Mouse (Mus musculus) hindbrain, embryonic 14.5 days (tissue): ENCODE data around the gene Usmg5. TPM values are rescaled to one million over a fixed set of nuclear protein-coding genes. Genes with fewer than 3 reads are reported as not detected.

Experiments
- ATAC-seq: fragments of 200-750 bp; cut with Nextera tagmentation; 2 replicates; pipeline ENCODE4 v1.8.0; 2017; ENCODE audit warnings: moderate number of reproducible peaks, mild to moderate bottlenecking, moderate TSS enrichment, moderate library complexity; ENCODE audit not compliant: low FRiP score
- DNase-seq: peaks from one replicate; pipeline ENCODE4 v3.0.0-alpha.2; 2015; ENCODE audit warnings: low spot score
- H3K27ac ChIP-seq: fragments of 300-500 bp; sonication (generic); 2 replicates; pipeline ENCODE4 v1.5.1; 2014; ENCODE audit warnings: mild to moderate bottlenecking, moderate library complexity
- H3K27me3 ChIP-seq: fragments of 300-500 bp; sonication (generic); 2 replicates; pipeline ENCODE4 v1.6.1; 2014; ENCODE audit warnings: mild to moderate bottlenecking, low read length, mixed read lengths; ENCODE audit not compliant: control insufficient read depth, insufficient read depth
- H3K36me3 ChIP-seq: fragments of 300-500 bp; sonication (generic); replicated peaks from 2 replicates; pipeline ENCODE4 v1.6.1; 2014; ENCODE audit not compliant: control insufficient read depth, insufficient read depth
- H3K4me1 ChIP-seq: fragments of 300-500 bp; sonication (generic); replicated peaks from 2 replicates; pipeline ENCODE4 v1.6.1; 2014; ENCODE audit warnings: antibody characterized with exemption, low read length, mixed read lengths; ENCODE audit not compliant: control insufficient read depth, insufficient read depth
- H3K4me2 ChIP-seq: fragments of 300-500 bp; sonication (generic); replicated peaks from 2 replicates; pipeline ENCODE4 v1.6.1; 2014; ENCODE audit warnings: mild to moderate bottlenecking, moderate library complexity
- H3K4me3 ChIP-seq: fragments of 300-500 bp; sonication (generic); replicated peaks from 2 replicates; pipeline ENCODE4 v1.5.1; 2014; ENCODE audit warnings: mild to moderate bottlenecking, low read length
- H3K9ac ChIP-seq: fragments of 300-500 bp; sonication (generic); 2 replicates; pipeline ENCODE4 v1.6.1; 2014
- H3K9me3 ChIP-seq: fragments of 300-500 bp; sonication (generic); 2 replicates; pipeline ENCODE4 v1.6.1; 2016; ENCODE audit warnings: low read length; ENCODE audit not compliant: control insufficient read depth
- WGBS: fragments of 180-500 bp; shearing (Covaris S2); extraction: QIAGEN DNeasy Blood & Tissue Kit; methylation state at CpG from one replicate; pipeline ENCODE4 v1.1.7; 2014; 5-methylcytosine and 5-hydroxymethylcytosine counted together
- polyA plus RNA-seq: library from polyadenylated mRNA; unstranded; fragments of >200 nt; fragmentation: Nextera tagmentation; extraction: Ambion mirVana; gene quantifications from 2 replicates; pipeline ENCODE4 v1.2.1, GENCODE M21; 2014

Gene Usmg5
- polyA plus RNA-seq, 1 experiment from 2014 or later = 1,749 TPM

DNA sequence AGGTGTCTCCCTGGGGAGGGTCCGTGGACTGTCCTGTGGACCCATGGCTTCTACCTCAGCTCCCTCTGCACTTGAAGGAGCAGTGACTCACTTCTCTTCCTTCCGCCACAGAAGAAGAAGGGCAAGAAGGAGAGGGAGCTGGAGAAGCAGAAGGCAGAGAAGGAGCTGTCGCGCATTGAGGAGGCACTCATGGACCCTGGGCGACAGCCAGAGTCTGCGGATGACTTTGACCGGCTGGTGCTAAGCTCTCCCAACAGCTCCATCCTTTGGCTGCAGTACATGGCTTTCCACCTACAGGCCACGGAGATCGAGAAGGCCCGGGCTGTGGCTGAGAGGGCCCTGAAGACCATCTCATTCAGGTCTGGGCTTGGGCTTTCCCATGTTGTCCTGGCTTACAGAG lies 37.7 kb upstream of the Usmg5 start:
- over 99% methylated on average over 10 of the region's 10 CpGs for WGBS
- H3K9me3 ChIP-seq = no peaks in the 10 kb centered on the region
- H3K9ac ChIP-seq = no peak overlapping the region
- no peaks in the 10 kb centered on the region for H3K27me3 ChIP-seq
- no peak for ATAC-seq
- no peak overlapping the region for H3K4me2 ChIP-seq
- H3K36me3 ChIP-seq = peaks cover 92% of the 10 kb centered on the region
- H3K27ac ChIP-seq = no peak overlapping the region
- no peaks in the 10 kb centered on the region for H3K4me1 ChIP-seq
- no peak overlapping the region for H3K4me3 ChIP-seq
- DNase-seq = no peak

DNA sequence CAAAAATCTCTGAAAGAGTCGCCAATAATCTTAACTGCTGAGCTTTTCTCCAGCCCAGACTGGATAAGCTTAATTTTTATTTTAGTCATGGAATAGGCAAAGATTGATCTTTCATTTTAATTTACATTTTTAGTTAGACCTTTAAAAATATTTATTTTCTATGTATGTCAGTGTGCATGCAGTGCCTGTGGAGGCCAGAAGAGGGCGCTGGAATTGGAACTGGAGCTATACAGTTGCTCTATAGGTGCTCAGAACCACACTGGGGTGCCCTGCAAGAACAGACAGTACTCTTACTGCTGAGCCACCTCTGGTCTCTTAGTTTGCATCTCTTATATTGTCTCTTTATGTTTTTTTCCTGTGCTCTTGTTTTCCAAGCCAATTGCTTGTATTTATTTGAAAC lies 32.4 kb upstream of the Usmg5 start:
- Histone ChIP-seq H3K9ac (no peak overlapping the region), H3K4me3 (no peak overlapping the region), H3K27me3 (no peaks in the 10 kb centered on the region), H3K4me1 (no peaks in the 10 kb centered on the region), H3K36me3 (peaks cover 64% of the 10 kb centered on the region), H3K4me2 (no peak overlapping the region), H3K9me3 (no peaks in the 10 kb centered on the region), H3K27ac (no peak overlapping the region)
- no peak for ATAC-seq
- DNase-seq = peak; percentile 55
- whole genome bisulfite sequencing = 23% methylated on average over 2 of the region's 2 CpGs

DNA sequence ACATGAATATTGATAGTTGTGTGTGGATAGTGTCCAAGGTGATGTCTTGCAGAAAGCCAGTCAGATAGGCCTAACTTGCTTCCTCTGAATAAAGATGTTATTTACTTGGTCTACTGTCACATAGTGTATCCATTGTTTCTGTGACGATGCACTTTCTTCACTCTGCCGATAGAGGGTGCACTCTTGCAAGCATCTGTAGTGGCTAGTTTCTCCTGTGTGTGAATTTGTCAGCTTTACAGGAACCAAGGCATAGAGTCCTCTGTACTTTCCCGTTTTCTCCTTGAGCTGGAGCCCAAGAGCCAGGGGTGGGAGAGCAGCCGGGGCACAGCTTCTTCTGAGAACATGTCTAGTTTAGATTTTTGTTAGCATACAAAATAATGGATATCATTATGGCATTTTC lies 30.6 kb upstream of the Usmg5 start:
- peaks cover 64% of the 10 kb centered on the region for H3K36me3 ChIP-seq
- DNase-seq (peak; percentile 57), ATAC-seq (no peak)
- H3K4me2 ChIP-seq = no peak overlapping the region
- H3K4me3 ChIP-seq = no peak overlapping the region
- H3K4me1 ChIP-seq = no peaks in the 10 kb centered on the region
- WGBS = 52% methylated on average over 4 of the region's 4 CpGs
- no peak overlapping the region for H3K9ac ChIP-seq
- no peak overlapping the region for H3K27ac ChIP-seq
- H3K27me3 ChIP-seq = no peaks in the 10 kb centered on the region
- H3K9me3 ChIP-seq = no peaks in the 10 kb centered on the region

DNA sequence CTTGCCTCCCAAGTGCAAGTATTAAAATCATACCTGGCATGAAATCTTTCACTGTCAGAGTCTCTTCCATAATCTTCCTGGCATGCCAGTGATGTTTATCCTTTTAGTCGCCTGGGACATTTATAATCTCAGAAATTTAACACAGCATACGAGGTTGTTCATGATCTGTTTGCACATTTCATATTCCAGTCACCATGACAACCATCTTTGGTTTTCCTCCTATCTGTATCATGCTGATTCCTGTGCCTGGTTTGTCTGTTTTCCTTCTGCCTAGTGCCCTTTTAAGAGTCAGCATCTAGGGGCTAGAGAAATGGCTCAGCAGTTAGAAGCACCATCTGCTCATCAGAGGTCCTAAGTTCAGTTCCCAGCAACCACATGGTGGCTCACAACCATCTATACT lies 28.2 kb upstream of the Usmg5 start:
- H3K27ac ChIP-seq = no peak overlapping the region
- DNase-seq (no peak), ATAC-seq (no peak)
- 87% methylated on average over 2 of the region's 2 CpGs for WGBS
- H3K36me3 ChIP-seq = peaks cover 65% of the 10 kb centered on the region
- H3K27me3 ChIP-seq = no peaks in the 10 kb centered on the region
- H3K9me3 ChIP-seq = no peaks in the 10 kb centered on the region
- no peaks in the 10 kb centered on the region for H3K4me1 ChIP-seq
- no peak overlapping the region for H3K4me2 ChIP-seq
- H3K4me3 ChIP-seq = no peak overlapping the region
- no peak overlapping the region for H3K9ac ChIP-seq

DNA sequence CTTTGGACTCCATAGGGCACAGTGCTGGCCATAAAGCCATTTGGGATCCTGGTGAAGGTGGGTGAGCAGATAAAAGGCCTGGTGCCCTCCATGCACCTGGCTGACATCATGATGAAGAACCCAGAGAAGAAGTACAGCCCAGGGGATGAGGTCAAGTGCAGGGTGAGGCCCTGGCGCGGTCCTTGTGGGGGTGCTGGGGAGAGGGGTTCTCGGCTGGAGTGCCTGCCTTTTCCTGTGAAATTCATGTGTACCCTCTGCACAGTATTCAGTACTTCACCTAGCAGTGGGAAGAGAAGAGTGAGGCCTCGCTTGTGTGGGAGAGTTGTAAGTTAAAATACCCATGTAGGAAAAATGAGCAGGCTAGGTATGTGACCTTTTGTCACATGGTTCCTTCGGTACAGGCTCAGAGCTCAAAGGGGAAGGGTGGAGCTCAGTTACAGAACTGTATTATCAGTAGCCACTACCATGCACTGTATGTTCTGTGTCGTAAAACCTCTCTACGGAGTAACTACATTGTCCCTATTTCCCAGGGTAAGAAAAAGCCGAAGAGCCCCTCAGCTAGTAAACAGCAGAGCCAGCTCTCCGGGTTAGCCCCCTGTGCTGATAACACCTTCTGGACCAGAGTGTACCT lies 14.3 kb upstream of the Usmg5 start:
- WGBS = 95% methylated on average over 9 of the region's 9 CpGs
- ATAC-seq (no peak), DNase-seq (no peak)
- Histone ChIP-seq H3K4me1 (no peaks in the 10 kb centered on the region), H3K36me3 (peaks cover 99% of the 10 kb centered on the region), H3K27ac (no peak overlapping the region), H3K4me3 (no peak overlapping the region), H3K27me3 (no peaks in the 10 kb centered on the region), H3K4me2 (no peak overlapping the region), H3K9me3 (no peaks in the 10 kb centered on the region), H3K9ac (no peak overlapping the region)

DNA sequence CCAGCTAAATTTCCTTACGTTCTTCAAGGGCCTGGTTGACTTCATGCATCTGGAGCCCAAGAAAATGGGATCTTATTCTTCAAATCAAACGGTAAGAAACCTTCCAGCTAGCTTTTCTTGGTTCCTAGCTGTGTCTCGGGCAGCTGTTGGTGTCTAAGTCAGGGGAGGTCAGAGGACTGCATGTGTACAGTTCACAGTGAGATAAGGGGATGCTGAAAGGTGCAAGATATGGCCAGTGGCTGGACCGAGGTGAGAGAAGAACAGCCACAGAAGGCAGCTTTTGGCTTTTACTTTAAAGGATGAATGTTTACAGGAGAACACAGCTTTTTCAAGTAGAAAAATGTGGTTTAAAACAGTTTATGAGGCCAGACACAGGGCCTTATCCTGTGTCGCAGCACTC lies 10.6 kb upstream of the Usmg5 start:
- H3K27ac ChIP-seq = no peak overlapping the region
- H3K36me3 ChIP-seq = peaks cover 97% of the 10 kb centered on the region
- WGBS = 88% methylated on average over 5 of the region's 5 CpGs
- H3K4me1 ChIP-seq = no peaks in the 10 kb centered on the region
- H3K27me3 ChIP-seq = no peaks in the 10 kb centered on the region
- H3K9me3 ChIP-seq = no peaks in the 10 kb centered on the region
- DNase-seq = no peak
- H3K9ac ChIP-seq = no peak overlapping the region
- H3K4me3 ChIP-seq = no peak overlapping the region
- ATAC-seq = no peak
- H3K4me2 ChIP-seq = no peak overlapping the region

DNA sequence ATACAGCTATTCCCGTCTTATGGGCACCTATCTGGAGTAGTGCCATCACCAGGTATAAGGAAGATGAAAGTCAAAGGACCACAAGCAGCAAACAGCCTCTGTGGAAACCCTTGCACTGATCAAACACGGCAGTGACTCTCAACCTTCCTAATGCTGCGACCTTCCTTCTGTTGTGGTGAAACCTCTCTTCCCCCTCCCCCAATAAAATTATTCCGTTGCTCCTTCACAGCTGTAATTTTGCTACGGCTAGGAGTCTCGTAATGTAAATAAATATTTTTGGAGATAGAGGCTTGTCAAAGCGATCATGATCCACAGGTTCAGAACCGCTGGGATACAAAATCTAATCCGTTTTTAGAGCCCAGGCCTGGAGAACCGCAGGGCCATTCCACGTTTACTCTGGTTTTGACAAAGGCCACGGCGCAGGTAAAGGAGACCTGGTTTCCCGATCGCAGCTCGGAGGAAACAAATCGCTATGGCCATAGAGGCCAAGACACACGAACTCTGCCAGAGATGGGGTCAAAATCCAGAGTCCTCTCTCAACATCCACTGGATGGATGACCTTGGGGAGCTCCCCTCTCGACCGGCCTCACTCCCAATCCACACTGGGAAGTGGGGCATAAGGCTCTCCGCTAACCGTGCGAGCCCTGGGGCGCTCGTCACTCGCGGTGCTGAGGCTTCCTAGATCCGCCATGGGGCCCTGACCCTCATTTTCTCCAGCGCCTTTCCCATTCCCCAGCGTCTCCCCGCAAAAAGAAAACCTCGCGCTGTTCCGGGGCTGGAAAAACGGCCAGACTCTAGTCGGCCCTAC lies 525 bp downstream of the Usmg5 start:
- Histone ChIP-seq H3K27ac (peak overlapping the region; percentile 85), H3K9me3 (no peaks in the 10 kb centered on the region), H3K9ac (peak overlapping the region; percentile 96), H3K4me3 (peak overlapping the region; percentile 82), H3K4me1 (peaks cover 19% of the 10 kb centered on the region), H3K36me3 (peaks cover 49% of the 10 kb centered on the region), H3K27me3 (no peaks in the 10 kb centered on the region), H3K4me2 (peak overlapping the region; percentile 61)
- 3% methylated on average over 36 of the region's 36 CpGs for WGBS
- DNase-seq (peak; percentile 26), ATAC-seq (peak; percentile 74)

DNA sequence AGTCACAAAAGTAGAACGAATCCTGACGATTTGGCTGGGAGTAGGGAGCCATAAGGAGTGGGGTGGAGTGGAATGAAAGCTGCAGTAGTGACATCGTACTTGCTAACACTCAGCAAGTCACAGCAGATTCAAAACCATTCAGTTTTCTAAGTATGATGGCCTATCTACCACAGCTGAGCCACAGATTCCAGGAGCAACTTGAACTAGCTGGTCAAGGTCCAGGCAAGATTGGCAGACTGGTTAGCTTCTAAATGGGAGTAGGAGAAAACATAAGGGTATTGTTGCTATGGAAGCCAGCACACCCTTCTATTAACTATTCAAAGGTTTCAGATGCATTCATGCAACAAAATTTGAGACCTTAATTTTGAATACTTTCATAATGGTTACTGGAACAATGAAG lies 2.2 kb downstream of the Usmg5 start:
- H3K27ac ChIP-seq = no peak overlapping the region
- H3K27me3 ChIP-seq = no peaks in the 10 kb centered on the region
- peaks cover 51% of the 10 kb centered on the region for H3K36me3 ChIP-seq
- H3K4me3 ChIP-seq = no peak overlapping the region
- 92% methylated on average over 3 of the region's 3 CpGs for WGBS
- DNase-seq (no peak), ATAC-seq (no peak)
- no peak overlapping the region for H3K4me2 ChIP-seq
- H3K9me3 ChIP-seq = no peaks in the 10 kb centered on the region
- no peak overlapping the region; the same call in 1 of the 2 replicates for H3K9ac ChIP-seq
- peaks cover 19% of the 10 kb centered on the region for H3K4me1 ChIP-seq

DNA sequence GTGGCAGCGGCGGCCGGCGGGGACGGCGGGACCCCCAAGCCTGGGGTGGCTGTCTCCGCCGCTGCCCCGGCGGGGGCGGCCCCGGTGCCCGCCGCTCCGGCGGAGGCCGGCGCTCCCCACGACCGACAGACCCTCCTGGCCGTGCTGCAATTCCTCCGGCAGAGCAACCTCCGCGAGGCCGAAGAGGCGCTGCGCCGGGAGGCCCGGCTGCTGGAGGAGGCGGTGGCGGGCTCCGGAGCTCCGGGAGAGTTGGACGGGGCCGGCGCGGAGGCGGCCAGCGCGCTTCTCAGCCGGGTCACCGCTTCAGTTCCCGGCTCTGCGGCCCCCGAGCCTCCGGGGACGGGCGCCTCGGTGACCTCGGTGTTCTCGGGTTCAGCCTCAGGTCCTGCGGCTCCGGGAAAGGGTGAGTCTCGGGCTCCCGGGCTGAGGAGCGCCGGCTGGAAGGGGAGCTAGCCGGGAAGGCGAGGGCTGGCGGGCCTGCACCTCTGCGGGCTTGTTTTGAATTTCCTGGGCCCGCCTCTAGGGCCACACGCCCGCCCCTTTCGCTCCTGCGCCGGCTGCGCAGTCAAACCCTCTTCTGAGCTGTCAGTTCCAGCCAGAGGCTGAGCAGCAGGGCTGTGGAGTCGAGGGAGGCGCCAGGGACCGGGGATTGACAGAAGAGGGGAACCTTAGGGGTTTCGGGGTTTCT lies 22.4 kb downstream of the Usmg5 start:
- no peaks in the 10 kb centered on the region for H3K27me3 ChIP-seq
- no peaks in the 10 kb centered on the region for H3K9me3 ChIP-seq
- H3K36me3 ChIP-seq = peaks cover 23% of the 10 kb centered on the region
- H3K27ac ChIP-seq = peak overlapping the region; percentile 88
- H3K4me2 ChIP-seq = peak overlapping the region; percentile 65
- peak overlapping the region; percentile 96 for H3K4me3 ChIP-seq
- peaks cover 10% of the 10 kb centered on the region; the same call in 1 of the 2 replicates for H3K4me1 ChIP-seq
- ATAC-seq (peak; percentile 92), DNase-seq (peak; percentile 80)
- under 1% methylated on average over 69 of the region's 72 CpGs for WGBS
- peak overlapping the region; percentile 89 for H3K9ac ChIP-seq
